Mouse (Mus musculus): ENCODE data around the gene Kdm2b. TPM values are rescaled to one million over a fixed set of nuclear protein-coding genes. Genes with fewer than 3 reads are reported as not detected.

Gene Kdm2b
- polyA plus RNA-seq, 1 experiment from 2014 or later = 26.5 TPM

DNA sequence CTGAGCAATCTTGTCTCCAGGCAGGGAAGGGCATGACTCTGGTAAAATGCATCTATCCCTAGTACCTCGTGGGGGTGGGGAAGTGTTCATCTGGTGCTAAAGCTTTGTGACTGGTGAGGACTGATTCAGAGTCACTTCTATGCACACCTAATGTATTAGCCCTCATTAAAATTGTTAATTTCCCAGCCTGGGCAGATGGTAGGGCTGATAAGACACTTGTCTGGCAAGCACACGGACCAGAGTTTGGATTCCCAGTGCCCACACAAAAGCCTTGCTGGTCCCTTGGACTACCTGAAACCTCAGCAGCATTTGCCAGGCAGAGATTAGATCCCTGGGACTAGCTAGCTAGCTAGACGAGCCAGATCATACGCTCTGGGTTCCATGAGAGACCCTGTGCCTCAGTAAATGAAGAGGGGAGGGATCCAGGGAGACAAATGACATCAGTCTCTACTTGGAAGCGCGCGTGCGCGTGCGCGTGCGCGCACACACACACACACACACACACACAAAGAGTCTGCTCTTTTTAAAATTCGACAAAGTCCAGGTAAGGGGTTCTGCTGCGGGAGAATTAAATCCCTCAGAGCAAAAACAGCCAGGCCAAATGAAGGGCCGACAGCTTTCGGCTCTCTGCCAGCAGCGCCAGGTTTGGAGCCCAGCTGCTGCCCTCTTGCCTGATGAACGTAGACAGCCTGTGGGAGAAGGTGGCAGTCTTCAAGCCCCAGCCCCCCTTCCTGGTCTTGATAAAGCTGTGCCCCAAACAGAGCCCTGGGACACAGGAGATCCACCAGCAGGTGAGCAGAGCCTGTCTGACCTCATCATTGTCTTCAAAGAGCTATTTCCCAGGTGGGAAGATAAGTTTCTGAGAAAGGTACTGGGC, 16.3 kb upstream of the Kdm2b start:
- Histone ChIP-seq H3K4me1 (ENCODE audit: control insufficient read depth, insufficient read depth, low read length) (0 out of 2 replicates have a peak, but pooled peaks cover 4% of the 10 kb centered on the region), H3K9ac (ENCODE audit: low read depth, low read length) (peak overlapping the region; percentile 34; the same call in 1 of the 2 replicates), H3K4me3 (ENCODE audit: low read depth, low read length) (no peak overlapping the region), H3K4me2 (no peak overlapping the region), H3K9me3 (replicated peaks; ENCODE audit: control insufficient read depth, low read length) (no peaks in the 10 kb centered on the region), H3K27ac (ENCODE audit: low read depth, low read length) (no peak overlapping the region), H3K27me3 (ENCODE audit: control insufficient read depth, insufficient read depth, low read length) (no peaks in the 10 kb centered on the region), H3K36me3 (ENCODE audit: control insufficient read depth, insufficient read depth, low read length) (no peaks in the 10 kb centered on the region)
- ATAC-seq (replicated peaks; ENCODE audit: insufficient number of reproducible peaks, low FRiP score, low TSS enrichment) = no peak
- 63% methylated on average over 19 of the region's 19 CpGs for WGBS (ENCODE audit: insufficient replicate concordance)

DNA sequence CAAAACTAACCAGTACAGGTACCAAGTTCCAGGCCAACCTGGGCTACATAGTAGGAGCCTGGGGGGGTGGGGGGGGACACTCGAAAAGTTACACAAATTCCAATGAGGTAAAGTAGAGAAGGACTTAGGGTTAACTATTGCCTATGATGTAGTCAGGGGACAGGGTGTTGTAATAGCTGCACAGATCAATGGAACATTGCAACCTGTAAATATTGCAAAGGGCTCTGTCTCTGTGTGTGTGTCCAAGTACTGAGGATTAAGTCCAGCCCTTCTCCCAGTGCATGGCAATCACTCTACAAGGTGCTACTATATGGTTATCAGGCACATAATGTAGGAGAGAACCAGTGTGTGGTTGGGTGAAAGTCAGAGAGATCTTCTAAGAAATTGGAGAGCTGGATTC, 11.3 kb upstream of the Kdm2b start:
- H3K9me3 ChIP-seq (replicated peaks; ENCODE audit: control insufficient read depth, low read length) = no peaks in the 10 kb centered on the region
- H3K4me3 ChIP-seq (ENCODE audit: low read depth, low read length) = no peak overlapping the region
- H3K27ac ChIP-seq (ENCODE audit: low read depth, low read length) = no peak overlapping the region
- H3K9ac ChIP-seq (ENCODE audit: low read depth, low read length) = no peak overlapping the region
- no peak overlapping the region for H3K4me2 ChIP-seq
- no peaks in the 10 kb centered on the region for H3K4me1 ChIP-seq (ENCODE audit: control insufficient read depth, insufficient read depth, low read length)
- no peaks in the 10 kb centered on the region for H3K36me3 ChIP-seq (ENCODE audit: control insufficient read depth, insufficient read depth, low read length)
- H3K27me3 ChIP-seq (ENCODE audit: control insufficient read depth, insufficient read depth, low read length) = no peaks in the 10 kb centered on the region
- WGBS (ENCODE audit: insufficient replicate concordance) = 56% methylated on average over 1 of the region's 1 CpGs
- ATAC-seq (replicated peaks; ENCODE audit: insufficient number of reproducible peaks, low FRiP score, low TSS enrichment) = no peak

DNA sequence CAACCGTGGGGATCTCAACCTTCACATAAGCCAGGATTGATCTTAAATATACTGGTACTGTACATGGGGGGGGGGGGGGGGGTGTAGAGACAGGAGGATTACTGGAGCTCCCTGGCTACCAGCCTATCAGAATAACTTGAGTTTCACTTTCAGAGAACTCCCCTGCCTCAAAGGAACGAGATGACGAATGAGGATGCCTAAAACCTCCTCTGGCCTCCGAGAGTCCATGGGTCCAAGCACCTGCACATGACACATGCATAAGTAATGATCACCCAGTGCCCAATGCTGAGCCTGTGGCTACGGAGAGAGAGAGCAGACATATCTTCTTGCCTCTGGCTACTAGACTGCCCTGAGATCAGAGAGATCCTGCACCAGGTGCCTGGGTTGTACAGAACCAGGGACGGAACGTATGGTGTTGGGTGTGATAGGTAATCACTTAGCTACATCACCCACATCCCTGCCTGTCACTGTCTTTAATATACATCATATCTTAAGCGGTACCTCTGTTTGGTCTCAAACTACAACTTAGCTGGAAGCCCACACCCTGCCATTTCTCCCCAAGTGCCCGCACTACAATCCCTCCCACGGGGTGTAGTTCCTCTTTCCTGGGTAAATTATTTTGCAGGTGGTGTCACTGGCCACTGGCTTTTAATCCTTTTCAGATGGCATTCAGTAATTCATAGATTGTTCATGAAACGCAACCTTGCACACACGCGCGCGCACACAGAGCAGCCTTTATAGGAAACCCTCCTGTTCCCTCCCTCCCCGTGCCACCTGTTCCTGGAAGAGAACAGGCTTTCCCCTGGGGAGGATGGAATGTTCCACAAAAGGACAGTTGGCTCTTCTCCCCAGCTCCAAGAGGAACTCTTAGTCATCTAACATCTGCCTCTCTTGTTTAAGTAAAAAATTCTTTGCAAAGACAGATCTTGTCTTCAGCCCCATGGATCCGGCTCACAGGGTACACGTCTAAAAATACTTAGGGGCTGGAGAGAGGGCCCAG, 7.9 kb upstream of the Kdm2b start:
- Histone ChIP-seq H3K4me1 (ENCODE audit: control insufficient read depth, insufficient read depth, low read length) (peaks cover 5% of the 10 kb centered on the region), H3K4me3 (ENCODE audit: low read depth, low read length) (no peak overlapping the region), H3K4me2 (no peak overlapping the region), H3K27me3 (ENCODE audit: control insufficient read depth, insufficient read depth, low read length) (no peaks in the 10 kb centered on the region), H3K36me3 (ENCODE audit: control insufficient read depth, insufficient read depth, low read length) (no peaks in the 10 kb centered on the region), H3K9me3 (replicated peaks; ENCODE audit: control insufficient read depth, low read length) (no peaks in the 10 kb centered on the region), H3K27ac (ENCODE audit: low read depth, low read length) (no peak overlapping the region), H3K9ac (ENCODE audit: low read depth, low read length) (no peak overlapping the region)
- 87% methylated on average over 18 of the region's 18 CpGs for WGBS (ENCODE audit: insufficient replicate concordance)
- no peak for ATAC-seq (replicated peaks; ENCODE audit: insufficient number of reproducible peaks, low FRiP score, low TSS enrichment)

DNA sequence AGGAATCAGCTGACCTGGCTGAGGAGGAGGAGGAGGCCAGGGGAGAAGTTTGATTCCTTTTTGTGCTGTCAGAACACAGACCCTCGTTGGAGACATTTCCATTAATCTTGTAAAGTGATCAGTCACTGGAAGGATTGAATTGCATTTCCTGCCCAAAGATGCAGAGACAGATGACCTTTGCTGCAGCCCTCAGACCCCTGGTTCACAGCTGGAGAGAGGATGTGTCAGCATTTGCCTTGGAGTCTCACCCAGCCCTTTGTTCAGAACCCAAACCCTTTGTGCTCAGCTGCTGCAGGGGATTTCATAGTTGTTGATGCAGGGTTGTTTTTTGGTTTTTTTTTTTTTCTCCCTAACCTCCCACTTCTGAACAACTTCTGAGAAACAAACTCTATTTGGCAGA, 5.3 kb upstream of the Kdm2b start:
- WGBS (ENCODE audit: insufficient replicate concordance) = 0% methylated on average over 1 of the region's 1 CpGs
- peaks cover 20% of the 10 kb centered on the region for H3K4me1 ChIP-seq (ENCODE audit: control insufficient read depth, insufficient read depth, low read length)
- ATAC-seq (replicated peaks; ENCODE audit: insufficient number of reproducible peaks, low FRiP score, low TSS enrichment) = no peak
- H3K27ac ChIP-seq (ENCODE audit: low read depth, low read length) = 0 out of 2 replicates have a peak overlapping the region, but pooled peaks have one; percentile 46
- no peaks in the 10 kb centered on the region for H3K36me3 ChIP-seq (ENCODE audit: control insufficient read depth, insufficient read depth, low read length)
- H3K27me3 ChIP-seq (ENCODE audit: control insufficient read depth, insufficient read depth, low read length) = no peaks in the 10 kb centered on the region
- no peaks in the 10 kb centered on the region for H3K9me3 ChIP-seq (replicated peaks; ENCODE audit: control insufficient read depth, low read length)
- H3K4me3 ChIP-seq (ENCODE audit: low read depth, low read length) = no peak overlapping the region
- H3K9ac ChIP-seq (ENCODE audit: low read depth, low read length) = peak overlapping the region; percentile 59
- H3K4me2 ChIP-seq = peak overlapping the region; percentile 19; the same call in 1 of the 2 replicates

GRCm38 (mm10) chr5:122994303-122994846, 4.8 kb upstream of the Kdm2b start:
- Histone ChIP-seq H3K9ac (ENCODE audit: low read depth, low read length) (peak overlapping the region; percentile 59), H3K4me2 (peak overlapping the region; percentile 60), H3K4me3 (ENCODE audit: low read depth, low read length) (peak overlapping the region; percentile 19; the same call in 1 of the 2 replicates), H3K27me3 (ENCODE audit: control insufficient read depth, insufficient read depth, low read length) (no peaks in the 10 kb centered on the region), H3K27ac (ENCODE audit: low read depth, low read length) (peak overlapping the region; percentile 46; the same call in 1 of the 2 replicates), H3K4me1 (ENCODE audit: control insufficient read depth, insufficient read depth, low read length) (peaks cover 20% of the 10 kb centered on the region), H3K9me3 (replicated peaks; ENCODE audit: control insufficient read depth, low read length) (no peaks in the 10 kb centered on the region), H3K36me3 (ENCODE audit: control insufficient read depth, insufficient read depth, low read length) (no peaks in the 10 kb centered on the region)
- ATAC-seq (replicated peaks; ENCODE audit: insufficient number of reproducible peaks, low FRiP score, low TSS enrichment) = peak; percentile 71; the same call in 1 of the 2 replicates
- WGBS (ENCODE audit: insufficient replicate concordance) = 10% methylated on average over 5 of the region's 5 CpGs

GRCm38 (mm10) chr5:122993811-122994210, 4.2 kb upstream of the Kdm2b start:
- peaks cover 20% of the 10 kb centered on the region for H3K4me1 ChIP-seq (ENCODE audit: control insufficient read depth, insufficient read depth, low read length)
- H3K9ac ChIP-seq (ENCODE audit: low read depth, low read length) = no peak overlapping the region
- WGBS (ENCODE audit: insufficient replicate concordance) = 51% methylated on average over 2 of the region's 2 CpGs
- no peak overlapping the region for H3K4me3 ChIP-seq (ENCODE audit: low read depth, low read length)
- ATAC-seq (replicated peaks; ENCODE audit: insufficient number of reproducible peaks, low FRiP score, low TSS enrichment) = no peak
- H3K27me3 ChIP-seq (ENCODE audit: control insufficient read depth, insufficient read depth, low read length) = no peaks in the 10 kb centered on the region
- no peak overlapping the region for H3K27ac ChIP-seq (ENCODE audit: low read depth, low read length)
- no peaks in the 10 kb centered on the region for H3K9me3 ChIP-seq (replicated peaks; ENCODE audit: control insufficient read depth, low read length)
- peak overlapping the region; percentile 60 for H3K4me2 ChIP-seq
- no peaks in the 10 kb centered on the region for H3K36me3 ChIP-seq (ENCODE audit: control insufficient read depth, insufficient read depth, low read length)

DNA sequence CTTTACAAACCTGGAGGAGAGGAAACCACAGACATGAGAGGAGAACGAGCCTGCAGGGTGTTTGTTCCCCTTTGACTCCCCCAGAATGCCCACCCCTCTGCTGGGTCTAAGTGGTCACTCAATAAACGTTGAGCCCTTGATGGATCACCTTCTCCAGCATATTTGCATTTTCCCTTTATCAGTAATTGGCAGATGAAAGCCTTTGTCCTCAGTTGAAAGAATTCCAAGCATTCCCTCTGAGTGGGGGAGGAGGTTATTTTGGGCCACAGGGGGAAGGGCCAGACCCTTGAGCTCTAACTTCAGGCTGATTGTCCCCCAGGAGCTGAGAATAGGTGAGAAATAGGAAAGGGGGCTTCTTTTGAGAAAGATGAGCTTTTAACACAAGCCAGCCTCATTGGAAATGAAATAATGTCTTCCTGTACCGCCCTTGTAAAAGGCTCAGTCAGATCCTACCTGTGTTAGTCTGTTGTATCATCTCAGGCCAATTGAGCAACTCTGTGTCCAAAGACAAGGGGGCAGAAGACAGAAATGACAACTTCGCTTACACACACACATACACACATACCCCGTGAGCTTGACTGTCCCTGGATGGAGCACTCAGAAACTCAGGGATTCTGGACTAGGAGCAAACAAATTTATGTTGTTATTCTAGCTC, 1.9 kb upstream of the Kdm2b start:
- H3K9me3 ChIP-seq (replicated peaks; ENCODE audit: control insufficient read depth, low read length) = no peaks in the 10 kb centered on the region
- peak overlapping the region; percentile 78 for H3K4me3 ChIP-seq (ENCODE audit: low read depth, low read length)
- ATAC-seq (replicated peaks; ENCODE audit: insufficient number of reproducible peaks, low FRiP score, low TSS enrichment) = no peak
- no peaks in the 10 kb centered on the region for H3K27me3 ChIP-seq (ENCODE audit: control insufficient read depth, insufficient read depth, low read length)
- 18% methylated on average over 5 of the region's 5 CpGs for WGBS (ENCODE audit: insufficient replicate concordance)
- peak overlapping the region; percentile 99 for H3K4me2 ChIP-seq
- no peaks in the 10 kb centered on the region for H3K36me3 ChIP-seq (ENCODE audit: control insufficient read depth, insufficient read depth, low read length)
- H3K4me1 ChIP-seq (ENCODE audit: control insufficient read depth, insufficient read depth, low read length) = peaks cover 30% of the 10 kb centered on the region
- peak overlapping the region; percentile 90; the same call in 1 of the 2 replicates for H3K9ac ChIP-seq (ENCODE audit: low read depth, low read length)
- peak overlapping the region; percentile 92 for H3K27ac ChIP-seq (ENCODE audit: low read depth, low read length)

Measured in heart, embryonic 11.5 days (tissue).